Mouse (Mus musculus) heart, adult 2 months (tissue): ENCODE measurements around the gene Olfr785. TPM values are rescaled to one million over a fixed set of nuclear protein-coding genes. Genes with fewer than 3 reads are reported as not detected.
"Not testable (repeated sequence)": the region's sequence is repeated elsewhere in the genome, so short reads cannot be mapped to it uniquely, and the experiment has no call there.

ENCODE experiments used
- DNase-seq, 2 experiments: peaks; one replicate each; pipeline ENCODE4 v3.0.0; 2021
- H3K27ac ChIP-seq: fragments of 200-600 bp; 2 replicates; pipeline ENCODE4 v1.8.1; 2022
- H3K27me3 ChIP-seq: fragments of 200-500 bp; 2 replicates; pipeline ENCODE4 v1.6.1; 2012; ENCODE audit warnings: mild to moderate bottlenecking, low read length, inconsistent platforms, mixed read lengths; ENCODE audit not compliant: control insufficient read depth, insufficient read depth
- H3K36me3 ChIP-seq: fragments of 200-500 bp; 2 replicates; pipeline ENCODE4 v1.6.1; 2012; ENCODE audit warnings: low read length, inconsistent platforms; ENCODE audit not compliant: control insufficient read depth, insufficient read depth
- H3K4me1 ChIP-seq: fragments of 200-500 bp; 2 replicates; pipeline ENCODE4 v1.6.1; 2011; ENCODE audit warnings: low read length; ENCODE audit not compliant: control insufficient read depth, insufficient read depth
- H3K4me3 ChIP-seq: fragments of 200-600 bp; 2 replicates; pipeline ENCODE4 v1.8.1; 2022
- H3K79me2 ChIP-seq: fragments of 200-500 bp; replicated peaks from 2 replicates; pipeline ENCODE4 v1.6.1; 2012; ENCODE audit warnings: mild to moderate bottlenecking, inconsistent platforms, low read length, moderate library complexity, mixed read lengths; ENCODE audit not compliant: control insufficient read depth, insufficient read depth
- H3K9ac ChIP-seq: fragments of 200-500 bp; 2 replicates; pipeline ENCODE4 v1.6.1; 2012; ENCODE audit warnings: low read depth, mild to moderate bottlenecking, control low read depth, inconsistent platforms, low read length, mixed read lengths
- CTCF ChIP-seq: fragments of 200-600 bp; IDR thresholded peaks from 2 replicates; pipeline ENCODE4 v1.8.1; 2022; ENCODE audit warnings: antibody characterized with exemption, mild to moderate bottlenecking, moderate library complexity
- EP300 ChIP-seq: fragments of 200-500 bp; IDR thresholded peaks from 2 replicates; pipeline ENCODE4 v1.6.1; 2011; ENCODE audit warnings: low read depth, low read length, control low read depth; ENCODE audit not compliant: insufficient read depth
- POLR2A ChIP-seq: fragments of 200-500 bp; IDR thresholded peaks from 2 replicates; pipeline ENCODE4 v1.6.1; 2011; ENCODE audit warnings: mild to moderate bottlenecking, low read depth, low read length, control low read depth; ENCODE audit not compliant: insufficient read depth
- WGBS: fragments of 180-500 bp; shearing (Covaris S2); methylation state at CpG from one replicate; pipeline ENCODE4 v1.1.7; 2018; 5-methylcytosine and 5-hydroxymethylcytosine counted together
- intact Hi-C: fragments of 180-260 bp; cut with DNase I; formaldehyde crosslinking; loops from one replicate; pipeline ENCODE4 v1.15.1; 2025
- long read RNA-seq: library from polyadenylated mRNA; stranded (forward); transcript quantifications from one replicate; pipeline ENCODE4 v2.0.0, GENCODE M21; 2021
- polyA plus RNA-seq: library from polyadenylated mRNA; depleted of rRNA; stranded (reverse); fragments of >200 nt; gene quantifications from 2 replicates; pipeline ENCODE4 v1.2.3, GENCODE M21; 2012; rRNA removed
- total RNA-seq, 2 experiments: library from RNA; stranded (reverse); gene quantifications; 2 replicates each; pipeline ENCODE4 v1.2.3; 2021

The Olfr785 gene
- total RNA-seq (not detected), polyA plus RNA-seq (not detected in 2 replicates)
- long read RNA-seq = 0 reads

DNA sequence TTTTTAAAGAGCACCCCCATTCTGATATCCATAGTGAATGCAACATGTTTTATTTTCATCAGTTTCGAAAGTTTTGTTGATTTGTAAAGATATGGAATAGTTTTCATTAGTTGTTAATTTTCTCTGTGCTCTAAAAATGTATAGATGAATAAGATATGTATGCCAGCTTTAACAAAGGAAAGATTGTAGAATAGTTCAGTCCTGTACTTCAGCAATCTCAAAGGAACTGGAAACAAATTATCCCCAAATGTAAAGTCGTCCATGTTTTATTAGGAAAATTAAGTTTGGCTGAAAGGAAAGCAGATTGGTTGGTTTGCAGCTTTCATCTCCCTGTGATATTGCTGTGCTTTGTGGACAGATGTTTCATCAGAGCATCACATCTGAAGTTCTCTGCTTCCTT lies at the start of gene Olfr785:
Olfr785 (plus strand) TSS at position 301 of the 400 bp plus-strand sequence.
- H3K36me3 ChIP-seq = no peaks in the 10 kb centered on the region
- no peaks in the 10 kb centered on the region for H3K27me3 ChIP-seq
- WGBS = 45% methylated on average over 2 of the region's 2 CpGs
- no peak within 1 kb of the TSS for H3K4me3 ChIP-seq
- no peak within 1 kb of the TSS for H3K9ac ChIP-seq
- H3K4me1 ChIP-seq = no peaks in the 10 kb centered on the region
- intact Hi-C loops = no loop called here
- no peak within 1 kb of the TSS for H3K27ac ChIP-seq
- no peaks in the 10 kb centered on the region for H3K79me2 ChIP-seq
- TF ChIP-seq CTCF = no peak
- TF ChIP-seq EP300 = no peak
- TF ChIP-seq POLR2A = no peak
- DNase-seq = no peak

DNA sequence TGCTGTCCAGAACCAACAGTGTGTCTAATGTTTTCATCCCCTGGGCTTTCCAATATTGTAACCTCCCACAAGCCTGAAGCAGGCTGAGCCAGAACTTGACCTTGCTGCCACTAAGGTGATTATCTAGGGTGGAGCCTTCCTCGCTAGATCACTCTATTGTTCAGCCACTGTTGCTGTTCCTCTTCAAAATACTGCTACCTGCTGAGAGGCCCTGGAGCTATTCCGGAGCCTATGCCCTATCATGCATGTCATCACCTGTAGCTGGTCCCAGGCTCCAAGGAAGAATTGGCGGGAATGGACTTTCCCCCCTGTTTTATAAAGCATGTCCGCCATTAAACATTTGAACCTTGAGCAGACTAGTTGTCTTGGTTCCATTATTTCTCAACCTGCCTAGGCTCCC lies 48.7 kb upstream of the Olfr785 start:
- H3K79me2 ChIP-seq, H3K27ac ChIP-seq, H3K4me3 ChIP-seq, H3K36me3 ChIP-seq, H3K9ac ChIP-seq, H3K4me1 ChIP-seq, H3K27me3 ChIP-seq, DNase-seq, intact Hi-C loops: not testable (repeated sequence)
- 66% methylated on average over 4 of the region's 4 CpGs for WGBS

DNA sequence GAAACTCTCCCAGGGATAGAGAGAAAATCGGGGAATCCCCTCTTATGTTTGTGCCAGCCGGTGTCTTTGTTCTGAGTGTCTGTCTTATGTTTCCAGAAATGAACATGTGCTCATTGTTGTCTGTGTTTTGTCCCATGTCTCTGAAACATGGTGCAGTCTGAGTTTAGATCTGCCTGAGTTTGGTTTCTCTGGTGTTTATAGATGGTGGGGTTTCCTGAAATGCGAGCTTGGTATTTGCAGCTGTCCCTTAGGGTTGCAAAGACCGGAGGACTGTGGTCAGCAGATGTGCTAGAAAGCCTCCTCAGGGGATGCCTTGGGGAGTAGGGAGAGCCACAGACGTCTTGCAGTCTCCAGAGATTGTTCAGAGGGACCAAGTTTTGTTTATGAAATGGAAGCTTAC lies 47.9 kb upstream of the Olfr785 start:
- no peaks in the 10 kb centered on the region for H3K27me3 ChIP-seq
- intact Hi-C loops = no loop called here
- WGBS = 69% methylated on average over 5 of the region's 5 CpGs
- no peak overlapping the region for H3K4me3 ChIP-seq
- H3K4me1 ChIP-seq = no peaks in the 10 kb centered on the region
- DNase-seq = no peak
- TF ChIP-seq CTCF (no peak), EP300 (no peak), POLR2A (no peak)
- H3K27ac ChIP-seq = no peak overlapping the region
- no peaks in the 10 kb centered on the region for H3K36me3 ChIP-seq
- no peak overlapping the region for H3K9ac ChIP-seq
- no peaks in the 10 kb centered on the region for H3K79me2 ChIP-seq

DNA sequence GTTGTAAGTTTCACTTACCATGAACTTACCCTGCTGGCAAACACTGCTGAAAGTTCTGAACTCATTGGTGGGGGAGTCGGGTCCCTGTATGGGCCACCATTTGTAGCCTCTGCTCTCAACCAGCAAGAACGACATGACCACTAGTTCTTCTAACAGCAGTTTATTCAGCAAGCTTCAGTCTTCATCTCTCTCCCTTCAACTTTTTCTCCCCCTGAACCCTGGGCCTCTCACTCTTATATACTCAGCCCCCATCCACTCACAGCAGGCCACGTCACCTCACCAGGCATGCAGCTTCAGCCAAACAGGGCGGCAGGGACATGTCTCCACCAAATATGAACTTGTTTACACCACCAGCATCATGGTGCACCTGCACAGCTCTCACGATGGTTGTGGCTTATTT lies 31.2 kb upstream of the Olfr785 start:
- H3K79me2 ChIP-seq, H3K4me3 ChIP-seq, H3K4me1 ChIP-seq, intact Hi-C loops, H3K27ac ChIP-seq, DNase-seq, H3K9ac ChIP-seq, H3K36me3 ChIP-seq, H3K27me3 ChIP-seq: not testable (repeated sequence)
- 78% methylated on average over 5 of the region's 5 CpGs for WGBS

DNA sequence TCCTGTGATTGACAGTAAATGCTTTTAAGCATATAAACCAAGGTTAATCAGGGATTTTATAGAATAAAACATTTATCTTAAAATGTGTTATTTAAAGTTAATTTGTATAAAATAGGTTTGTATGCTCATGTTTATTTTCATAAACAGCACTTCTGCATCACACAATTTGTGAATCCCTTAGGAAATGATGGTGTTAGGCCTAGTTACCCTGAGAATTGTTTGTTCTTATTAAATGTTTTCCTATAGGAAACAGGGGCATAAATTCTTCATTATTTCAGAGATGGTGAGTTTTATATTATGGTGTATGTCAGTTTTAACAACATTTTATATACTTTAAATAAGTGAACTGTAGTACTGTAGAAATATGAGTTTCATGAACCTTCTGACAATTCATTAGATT lies 21.4 kb upstream of the Olfr785 start, which contains the start of gene Olfr784:
Olfr784 (plus strand) TSS at position 301 of the 400 bp plus-strand sequence.
- no peak for TF ChIP-seq CTCF
- no peak for TF ChIP-seq EP300
- no peak for TF ChIP-seq POLR2A
- Histone ChIP-seq H3K4me1 (no peaks in the 10 kb centered on the region), H3K4me3 (no peak within 1 kb of the TSS), H3K27me3 (no peaks in the 10 kb centered on the region), H3K36me3 (no peaks in the 10 kb centered on the region), H3K79me2 (no peaks in the 10 kb centered on the region), H3K27ac (no peak within 1 kb of the TSS), H3K9ac (no peak within 1 kb of the TSS)
- intact Hi-C loops = no loop called here
- DNase-seq = no peak

DNA sequence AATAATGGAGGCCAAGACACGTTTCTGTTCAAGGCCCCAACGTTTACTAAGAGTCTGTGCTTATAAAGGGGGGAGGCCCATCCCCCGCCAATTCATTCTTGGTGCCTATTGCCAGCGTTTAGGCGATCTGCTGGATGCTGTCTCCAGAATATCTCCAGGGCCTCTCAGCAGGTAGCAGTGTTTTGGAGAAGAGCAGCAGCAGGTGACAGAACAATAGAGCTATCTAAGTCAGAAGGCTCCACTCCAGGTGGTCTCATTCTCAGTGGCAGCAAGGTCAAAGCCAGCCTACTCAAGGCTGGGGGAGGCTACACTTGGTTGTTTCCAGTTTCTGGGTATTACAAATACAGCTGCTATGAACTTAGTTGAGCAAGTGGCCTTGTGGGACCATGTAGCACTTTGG lies 4.3 kb upstream of the Olfr785 start:
- Histone ChIP-seq H3K27me3 (no peaks in the 10 kb centered on the region), H3K27ac (no peak overlapping the region), H3K4me3 (no peak overlapping the region), H3K36me3 (no peaks in the 10 kb centered on the region), H3K9ac (no peak overlapping the region), H3K79me2 (no peaks in the 10 kb centered on the region), H3K4me1 (no peaks in the 10 kb centered on the region)
- intact Hi-C loops = no loop called here
- no peak for DNase-seq
- WGBS = 40% methylated on average over 5 of the region's 5 CpGs
- TF ChIP-seq EP300 = no peak
- no peak for TF ChIP-seq CTCF
- TF ChIP-seq POLR2A = no peak

DNA sequence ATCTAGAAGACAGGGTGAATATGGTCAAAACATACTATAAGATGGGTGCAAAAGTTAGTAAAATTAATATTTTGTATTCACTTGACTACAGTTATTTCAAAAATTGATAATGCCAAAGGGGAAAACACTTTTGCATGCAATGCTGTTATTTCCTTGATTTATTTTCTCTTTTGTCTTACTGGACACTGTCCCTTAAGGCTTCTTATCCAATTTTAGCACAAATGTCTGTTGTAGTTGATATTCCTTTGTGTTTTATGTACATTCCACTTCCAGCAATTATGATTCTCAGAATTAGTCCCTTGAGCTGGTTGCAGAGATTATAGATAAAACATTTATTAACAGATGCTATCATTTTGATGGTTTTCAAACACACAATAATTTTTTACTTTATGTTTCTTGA lies 21.8 kb downstream of the Olfr785 start, which contains the start of gene Olfr786:
Olfr786 (plus strand) TSS at position 301 of the 400 bp plus-strand sequence.
- no peak within 1 kb of the TSS for H3K4me3 ChIP-seq
- H3K27ac ChIP-seq = no peak within 1 kb of the TSS
- no peaks in the 10 kb centered on the region for H3K36me3 ChIP-seq
- no peak for DNase-seq
- no peaks in the 10 kb centered on the region for H3K4me1 ChIP-seq
- intact Hi-C loops = no loop called here
- TF ChIP-seq EP300 (no peak), POLR2A (no peak), CTCF (no peak)
- no peaks in the 10 kb centered on the region for H3K79me2 ChIP-seq
- no peaks in the 10 kb centered on the region for H3K27me3 ChIP-seq
- H3K9ac ChIP-seq = no peak within 1 kb of the TSS

Other genes with a start within 250 kb of the Olfr785 start
- gene Olfr771, start 240.7 kb upstream of the Olfr785 start, total RNA-seq = not detected
- gene Olfr771, start 240.7 kb upstream of the Olfr785 start, polyA plus RNA-seq = not detected in 2 replicates
- not detected for gene Olfr772, start 227.5 kb upstream of the Olfr785 start, total RNA-seq
- gene Olfr772, start 227.5 kb upstream of the Olfr785 start, polyA plus RNA-seq = not detected in 2 replicates
- not detected for gene Olfr773, start 218.0 kb upstream of the Olfr785 start, total RNA-seq
- not detected in 2 replicates for gene Olfr773, start 218.0 kb upstream of the Olfr785 start, polyA plus RNA-seq
- gene Olfr774, start 169.2 kb upstream of the Olfr785 start, total RNA-seq = not detected
- not detected in 2 replicates for gene Olfr774, start 169.2 kb upstream of the Olfr785 start, polyA plus RNA-seq
- gene Olfr775, start 157.0 kb upstream of the Olfr785 start, total RNA-seq = not detected
- not detected in 2 replicates for gene Olfr775, start 157.0 kb upstream of the Olfr785 start, polyA plus RNA-seq
- not detected for gene Olfr776, start 146.3 kb upstream of the Olfr785 start, total RNA-seq
- gene Olfr776, start 146.3 kb upstream of the Olfr785 start, polyA plus RNA-seq = not detected in 2 replicates
- gene Olfr777, start 133.9 kb upstream of the Olfr785 start, total RNA-seq = not detected
- gene Olfr777, start 133.9 kb upstream of the Olfr785 start, polyA plus RNA-seq = not detected in 2 replicates
- not detected for gene Olfr780, start 87.3 kb upstream of the Olfr785 start, total RNA-seq
- not detected in 2 replicates for gene Olfr780, start 87.3 kb upstream of the Olfr785 start, polyA plus RNA-seq
- not detected for gene Olfr781, start 76.6 kb upstream of the Olfr785 start, total RNA-seq
- gene Olfr781, start 76.6 kb upstream of the Olfr785 start, polyA plus RNA-seq = not detected in 2 replicates
- not detected for gene Olfr782, start 56.6 kb upstream of the Olfr785 start, total RNA-seq
- gene Olfr782, start 56.6 kb upstream of the Olfr785 start, polyA plus RNA-seq = not detected in 2 replicates
- under 1 TPM; 0.07 to 0.10 TPM for gene Olfr784, start 21.3 kb upstream of the Olfr785 start, total RNA-seq
- gene Olfr784, start 21.3 kb upstream of the Olfr785 start, polyA plus RNA-seq = 0.06 TPM in 1 of 2 replicates, not detected in the other
- not detected for gene Olfr786, start 21.9 kb downstream of the Olfr785 start, total RNA-seq
- not detected in 2 replicates for gene Olfr786, start 21.9 kb downstream of the Olfr785 start, polyA plus RNA-seq
- not detected for gene Olfr787, start 56.4 kb downstream of the Olfr785 start, total RNA-seq
- gene Olfr787, start 56.4 kb downstream of the Olfr785 start, polyA plus RNA-seq = not detected in 2 replicates
- gene Olfr788, start 65.6 kb downstream of the Olfr785 start, total RNA-seq = not detected
- gene Olfr788, start 65.6 kb downstream of the Olfr785 start, polyA plus RNA-seq = not detected in 2 replicates
- not detected for gene Olfr789, start 79.3 kb downstream of the Olfr785 start, total RNA-seq
- not detected in 2 replicates for gene Olfr789, start 79.3 kb downstream of the Olfr785 start, polyA plus RNA-seq
- gene Olfr790, start 93.1 kb downstream of the Olfr785 start, total RNA-seq = not detected
- not detected in 2 replicates for gene Olfr790, start 93.1 kb downstream of the Olfr785 start, polyA plus RNA-seq
- gene Olfr791, start 116.4 kb downstream of the Olfr785 start, total RNA-seq = not detected
- gene Olfr791, start 116.4 kb downstream of the Olfr785 start, polyA plus RNA-seq = not detected in 2 replicates
- not detected for gene Olfr792, start 133.7 kb downstream of the Olfr785 start, total RNA-seq
- not detected in 2 replicates for gene Olfr792, start 133.7 kb downstream of the Olfr785 start, polyA plus RNA-seq
- gene Olfr794, start 162.2 kb downstream of the Olfr785 start, total RNA-seq = not detected
- gene Olfr794, start 162.2 kb downstream of the Olfr785 start, polyA plus RNA-seq = not detected in 2 replicates
- not detected for gene Olfr796, start 207.1 kb downstream of the Olfr785 start, total RNA-seq
- gene Olfr796, start 207.1 kb downstream of the Olfr785 start, polyA plus RNA-seq = not detected in 2 replicates
- not detected for gene Olfr798, start 222.5 kb downstream of the Olfr785 start, total RNA-seq
- not detected in 2 replicates for gene Olfr798, start 222.5 kb downstream of the Olfr785 start, polyA plus RNA-seq
- not detected for gene Olfr799, start 232.1 kb downstream of the Olfr785 start, total RNA-seq
- not detected in 2 replicates for gene Olfr799, start 232.1 kb downstream of the Olfr785 start, polyA plus RNA-seq